Mouse (Mus musculus) heart, postnatal 0 days (tissue): Measurements from ENCODE around the gene Cyp2c23. TPM values are rescaled to one million over a fixed set of nuclear protein-coding genes. Genes with fewer than 3 reads are reported as not detected.

Source experiments
- ATAC-seq: fragments of 200-750 bp; cut with Nextera tagmentation; 2 replicates; pipeline ENCODE4 v1.8.0; 2017; ENCODE audit warnings: low read depth, moderate number of reproducible peaks, moderate library complexity; ENCODE audit not compliant: insufficient read depth
- DNase-seq: peaks from one replicate; pipeline ENCODE4 v3.0.0-alpha.2; 2016; ENCODE audit warnings: low spot score
- H3K27ac ChIP-seq: fragments of 300-500 bp; sonication (generic); 2 replicates; pipeline ENCODE4 v1.5.1; 2014; ENCODE audit warnings: low read depth, mild to moderate bottlenecking
- H3K27me3 ChIP-seq: fragments of 300-500 bp; sonication (generic); 2 replicates; pipeline ENCODE4 v1.6.1; 2014; ENCODE audit warnings: low read length, mixed read lengths; ENCODE audit not compliant: control insufficient read depth, insufficient read depth
- H3K36me3 ChIP-seq: fragments of 300-500 bp; sonication (generic); replicated peaks from 2 replicates; pipeline ENCODE4 v1.6.1; 2014; ENCODE audit warnings: low read length, mixed read lengths; ENCODE audit not compliant: control insufficient read depth, insufficient read depth
- H3K4me1 ChIP-seq: fragments of 300-500 bp; sonication (generic); 2 replicates; pipeline ENCODE4 v1.6.1; 2014; ENCODE audit warnings: antibody characterized with exemption; ENCODE audit not compliant: control insufficient read depth, insufficient read depth
- H3K4me2 ChIP-seq: fragments of 300-500 bp; sonication (generic); 2 replicates; pipeline ENCODE4 v1.6.1; 2014; ENCODE audit warnings: low read depth, mild to moderate bottlenecking, low read length, moderate library complexity
- H3K4me3 ChIP-seq: fragments of 300-500 bp; sonication (generic); 2 replicates; pipeline ENCODE4 v1.5.1; 2014; ENCODE audit warnings: low read depth, low read length
- H3K9ac ChIP-seq: fragments of 300-500 bp; sonication (generic); replicated peaks from 2 replicates; pipeline ENCODE4 v1.6.1; 2014; ENCODE audit warnings: low read depth, low read length, mixed read lengths
- H3K9me3 ChIP-seq: fragments of 300-500 bp; sonication (generic); replicated peaks from 2 replicates; pipeline ENCODE4 v1.6.1; 2016; ENCODE audit warnings: low read length; ENCODE audit not compliant: control insufficient read depth
- CTCF ChIP-seq: IDR thresholded peaks from 2 replicates; pipeline ENCODE4 v1.5.1; 2016; ENCODE audit warnings: antibody characterized with exemption, control low read depth, low read depth
- EP300 ChIP-seq: IDR thresholded peaks from 2 replicates; pipeline ENCODE4 v1.6.1; 2016; ENCODE audit warnings: antibody characterized with exemption, low read depth
- WGBS: fragments of 180-500 bp; shearing (Covaris S2); extraction: QIAGEN DNeasy Blood & Tissue Kit; methylation state at CpG from one replicate; pipeline ENCODE4 v1.1.7; 2014; 5-methylcytosine and 5-hydroxymethylcytosine counted together
- polyA plus RNA-seq: library from polyadenylated mRNA; unstranded; fragments of >200 nt; fragmentation: Nextera tagmentation; extraction: Ambion mirVana; gene quantifications from 2 replicates; pipeline ENCODE4 v1.2.1, GENCODE M21; 2015
- total RNA-seq: library from RNA; depleted of rRNA; stranded (reverse); fragments of >200 nt; gene quantifications from 2 replicates; pipeline ENCODE4 v1.2.3, GENCODE M21; 2014; ENCODE audit warnings: low replicate concordance

Cyp2c23 gene
- total and polyA plus RNA-seq, 2 experiments from 2014 or later: not detected

DNA sequence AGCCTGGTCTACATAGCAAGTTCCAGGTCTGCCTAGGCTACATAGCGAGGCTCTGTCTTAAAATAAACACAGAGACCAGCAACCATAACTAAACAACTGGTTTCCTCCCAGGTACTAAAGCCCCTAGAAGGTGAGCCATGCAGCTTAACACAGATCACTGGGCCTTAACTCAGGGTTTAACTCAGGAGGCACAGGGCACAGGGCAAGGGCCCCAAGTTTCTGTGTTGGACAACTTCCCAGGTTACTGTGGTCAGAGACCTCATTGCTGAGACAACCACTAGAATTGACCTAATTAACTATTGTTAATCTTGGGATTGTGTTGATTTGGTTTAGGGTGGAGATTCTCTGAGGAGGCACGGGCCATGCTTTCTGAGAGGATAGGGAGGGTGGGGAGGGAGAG lies 62.5 kb downstream of the Cyp2c23 start:
- no peak for ATAC-seq
- 84% methylated on average over 2 of the region's 2 CpGs for WGBS
- no peak for DNase-seq
- Histone ChIP-seq H3K4me3 (no peak overlapping the region), H3K4me2 (no peak overlapping the region), H3K9me3 (no peaks in the 10 kb centered on the region), H3K27me3 (no peaks in the 10 kb centered on the region), H3K4me1 (no peaks in the 10 kb centered on the region), H3K9ac (no peak overlapping the region), H3K36me3 (no peaks in the 10 kb centered on the region), H3K27ac (no peak overlapping the region)
- TF ChIP-seq CTCF (no peak), EP300 (no peak)

DNA sequence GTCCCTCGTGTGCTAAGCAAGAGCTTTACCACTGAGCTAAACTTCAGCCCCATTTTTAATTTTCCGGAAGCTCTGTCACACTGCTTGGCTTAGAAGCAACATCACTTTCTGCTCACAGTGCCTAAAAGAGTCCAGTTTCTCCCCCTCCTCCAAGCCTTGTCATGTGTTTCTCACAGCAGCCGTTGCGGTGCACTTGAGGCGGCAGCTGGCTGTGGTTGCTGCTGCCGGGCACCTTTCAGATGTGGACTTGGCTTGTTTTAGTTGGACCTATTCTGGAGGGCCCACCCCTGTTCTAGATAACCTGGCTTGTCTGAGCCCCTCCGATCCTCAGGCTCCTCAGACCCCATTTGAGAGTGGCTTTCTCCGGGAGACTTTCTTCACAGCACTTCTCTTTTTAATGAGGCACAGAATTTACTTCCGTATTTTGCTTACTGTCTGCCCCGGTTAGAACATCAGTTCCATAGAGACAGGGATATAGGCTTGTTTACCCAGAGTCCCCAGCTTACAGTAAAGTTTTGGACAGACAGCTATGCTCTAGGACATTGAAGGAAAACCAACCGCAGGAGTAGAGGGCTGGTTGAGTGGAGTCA lies 63.4 kb downstream of the Cyp2c23 start:
- no peaks in the 10 kb centered on the region for H3K27me3 ChIP-seq
- no peak overlapping the region for H3K27ac ChIP-seq
- H3K36me3 ChIP-seq: no peaks in the 10 kb centered on the region
- no peaks in the 10 kb centered on the region for H3K4me1 ChIP-seq
- no peak for DNase-seq
- no peak overlapping the region for H3K4me3 ChIP-seq
- H3K9me3 ChIP-seq: no peaks in the 10 kb centered on the region
- TF ChIP-seq CTCF (no peak), EP300 (no peak)
- no peak for ATAC-seq
- H3K9ac ChIP-seq: no peak overlapping the region
- WGBS: 64% methylated on average over 11 of the region's 11 CpGs
- no peak overlapping the region for H3K4me2 ChIP-seq

DNA sequence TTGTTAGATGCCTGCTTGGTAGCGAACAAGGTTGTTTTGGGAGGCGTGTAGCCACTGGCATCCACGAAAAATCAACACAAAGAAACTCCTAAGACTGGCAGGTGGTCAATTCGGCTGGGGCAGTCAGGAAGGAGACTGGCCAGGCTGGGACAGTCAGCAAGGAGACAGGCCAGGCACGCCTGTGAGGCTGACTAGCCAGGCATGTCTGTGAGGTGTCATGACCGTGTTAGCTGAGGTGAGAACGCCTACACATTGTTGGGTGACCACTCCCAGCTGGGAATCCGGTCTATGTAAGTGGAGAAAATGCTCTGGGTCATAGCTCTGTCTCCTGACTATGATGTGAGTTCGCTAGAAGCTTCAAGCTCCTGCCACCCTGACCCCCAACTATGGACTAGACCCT lies 66.2 kb downstream of the Cyp2c23 start:
- H3K36me3 ChIP-seq: no peaks in the 10 kb centered on the region
- H3K9ac ChIP-seq: no peak overlapping the region
- TF ChIP-seq EP300 (no peak), CTCF (no peak)
- 50% methylated on average over 9 of the region's 9 CpGs for WGBS
- H3K4me1 ChIP-seq: no peaks in the 10 kb centered on the region
- H3K4me3 ChIP-seq: no peak overlapping the region
- no peak overlapping the region for H3K4me2 ChIP-seq
- H3K27ac ChIP-seq: no peak overlapping the region
- H3K9me3 ChIP-seq: no peaks in the 10 kb centered on the region
- DNase-seq (no peak), ATAC-seq (no peak)
- H3K27me3 ChIP-seq: no peaks in the 10 kb centered on the region

DNA sequence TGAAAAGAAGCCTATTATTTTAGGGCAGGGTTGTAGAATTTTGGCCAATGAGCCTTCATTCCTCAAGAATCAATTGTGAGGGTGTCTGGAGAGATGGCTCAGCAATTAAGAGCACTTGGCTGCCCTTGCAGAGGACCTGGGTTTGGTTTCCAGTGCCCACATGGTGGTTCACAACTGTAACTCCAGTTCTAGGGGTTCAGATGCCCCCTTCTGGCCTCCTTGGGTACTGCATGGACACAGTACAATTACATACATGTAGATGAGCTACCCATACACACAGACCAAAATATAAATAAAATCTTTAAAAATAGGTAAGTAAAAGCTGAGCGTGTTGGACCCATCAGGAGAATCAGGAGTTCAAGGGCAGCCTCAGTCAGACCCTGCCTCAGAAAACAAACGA lies 67.8 kb downstream of the Cyp2c23 start:
- no peak overlapping the region for H3K4me3 ChIP-seq
- H3K4me1 ChIP-seq: no peaks in the 10 kb centered on the region
- H3K27ac ChIP-seq: no peak overlapping the region
- H3K9me3 ChIP-seq: no peaks in the 10 kb centered on the region
- no peak overlapping the region for H3K9ac ChIP-seq
- H3K4me2 ChIP-seq: no peak overlapping the region
- no peaks in the 10 kb centered on the region for H3K27me3 ChIP-seq
- WGBS: 79% methylated on average over 2 of the region's 2 CpGs
- TF ChIP-seq CTCF: peak; percentile 26; the same call in 1 of the 2 replicates
- no peak for TF ChIP-seq EP300
- DNase-seq (no peak), ATAC-seq (no peak)
- no peaks in the 10 kb centered on the region for H3K36me3 ChIP-seq

DNA sequence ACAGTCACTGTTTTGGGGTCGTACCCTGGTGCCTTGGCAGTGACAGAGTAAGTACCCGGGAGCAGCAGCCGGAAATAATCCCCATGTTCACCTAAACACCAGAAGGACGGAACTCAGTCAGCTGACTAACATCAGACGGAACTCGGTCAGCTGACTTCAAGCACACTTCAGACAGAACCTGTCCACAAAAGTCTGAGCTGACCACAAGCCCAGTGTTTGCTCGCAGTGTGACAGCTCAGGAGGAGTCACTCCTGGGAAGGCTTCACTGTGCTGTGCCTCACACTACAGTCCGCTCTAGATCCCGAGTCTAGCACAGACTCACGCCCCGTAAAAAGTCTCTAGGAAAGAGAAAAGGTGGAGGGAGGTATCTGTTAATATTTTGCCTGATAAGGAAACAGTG lies 69.0 kb downstream of the Cyp2c23 start:
- H3K4me3 ChIP-seq: no peak overlapping the region
- H3K27ac ChIP-seq: no peak overlapping the region
- WGBS: 74% methylated on average over 11 of the region's 11 CpGs
- no peaks in the 10 kb centered on the region for H3K36me3 ChIP-seq
- no peaks in the 10 kb centered on the region for H3K9me3 ChIP-seq
- H3K27me3 ChIP-seq: no peaks in the 10 kb centered on the region
- H3K4me1 ChIP-seq: no peaks in the 10 kb centered on the region
- no peak for DNase-seq
- no peak overlapping the region for H3K4me2 ChIP-seq
- no peak for ATAC-seq
- no peak overlapping the region for H3K9ac ChIP-seq
- TF ChIP-seq CTCF (no peak), EP300 (no peak)

DNA sequence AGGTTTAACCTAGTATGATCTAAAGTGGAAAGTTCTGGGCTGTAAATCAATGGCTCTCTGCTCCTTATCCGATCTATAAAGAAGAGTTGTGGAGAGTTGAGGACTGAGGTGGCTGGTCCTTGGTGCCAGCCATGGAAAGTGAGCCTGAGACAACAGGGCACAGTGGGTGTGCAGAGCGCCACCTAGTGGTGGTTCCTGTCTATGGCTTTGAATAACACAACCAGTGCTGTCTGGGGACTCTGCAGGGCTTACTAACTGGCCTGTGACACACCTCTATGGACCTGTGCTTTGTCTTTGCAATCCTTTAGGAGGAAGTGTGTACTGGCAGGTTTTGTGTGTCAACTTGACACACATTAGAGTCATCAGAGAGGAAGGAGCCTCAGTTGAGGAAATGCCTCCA lies 69.8 kb downstream of the Cyp2c23 start:
- ATAC-seq: peak; percentile 60; the same call in 1 of the 2 replicates
- Histone ChIP-seq H3K27me3 (no peaks in the 10 kb centered on the region), H3K9me3 (no peaks in the 10 kb centered on the region), H3K27ac (no peak overlapping the region), H3K4me3 (no peak overlapping the region), H3K9ac (no peak overlapping the region), H3K4me2 (no peak overlapping the region), H3K36me3 (no peaks in the 10 kb centered on the region), H3K4me1 (no peaks in the 10 kb centered on the region)
- WGBS: 26% methylated on average over 2 of the region's 2 CpGs
- DNase-seq: peak; percentile 46
- TF ChIP-seq EP300 (no peak), CTCF (peak; percentile 83)
